Mouse (Mus musculus) testis, adult 2 months (tissue): Measurements from ENCODE around the gene Tll1. TPM values are rescaled to one million over a fixed set of nuclear protein-coding genes. Genes with fewer than 3 reads are reported as not detected.
A peak's percentile ranks its signal among the peaks of the same experiment; 100 is the strongest.

Experiments
- H3K27ac ChIP-seq: fragments of 200-500 bp; 2 replicates; pipeline ENCODE4 v1.5.1; 2012; ENCODE audit warnings: low read depth, low read length; ENCODE audit not compliant: control insufficient read depth, insufficient read depth
- H3K27me3 ChIP-seq: fragments of 200-500 bp; 2 replicates; pipeline ENCODE4 v1.6.1; 2012; ENCODE audit warnings: mild to moderate bottlenecking, low read length, moderate library complexity; ENCODE audit not compliant: control insufficient read depth, insufficient read depth
- H3K36me3 ChIP-seq: fragments of 200-500 bp; 2 replicates; pipeline ENCODE4 v1.6.1; 2012; ENCODE audit warnings: mild to moderate bottlenecking, low read length; ENCODE audit not compliant: control insufficient read depth, insufficient read depth
- H3K4me1 ChIP-seq: fragments of 200-500 bp; 2 replicates; pipeline ENCODE4 v1.6.1; 2012; ENCODE audit warnings: low read length; ENCODE audit not compliant: control insufficient read depth, insufficient read depth
- H3K4me3 ChIP-seq: fragments of 200-500 bp; 2 replicates; pipeline ENCODE4 v1.5.1; 2012; ENCODE audit warnings: low read depth, mild to moderate bottlenecking, low read length, moderate library complexity, mixed read lengths; ENCODE audit not compliant: control insufficient read depth
- CTCF ChIP-seq: fragments of 200-500 bp; IDR thresholded peaks from 2 replicates; pipeline ENCODE4 v1.5.1; 2012; ENCODE audit warnings: low read depth, mild to moderate bottlenecking, inconsistent platforms, low read length, moderate library complexity; ENCODE audit not compliant: control insufficient read depth, insufficient read depth, insufficient replicate concordance
- POLR2A ChIP-seq: fragments of 200-500 bp; IDR thresholded peaks from 2 replicates; pipeline ENCODE4 v1.6.1; 2012; ENCODE audit warnings: low read depth, mild to moderate bottlenecking, inconsistent platforms, low read length, moderate library complexity; ENCODE audit not compliant: control insufficient read depth
- polyA plus RNA-seq: library from polyadenylated mRNA; depleted of rRNA; stranded (reverse); fragments of >200 nt; gene quantifications from 2 replicates; pipeline ENCODE4 v1.2.3, GENCODE M21; 2012

Tll1 gene
- polyA plus RNA-seq, 1 experiment: 0.11 TPM

DNA sequence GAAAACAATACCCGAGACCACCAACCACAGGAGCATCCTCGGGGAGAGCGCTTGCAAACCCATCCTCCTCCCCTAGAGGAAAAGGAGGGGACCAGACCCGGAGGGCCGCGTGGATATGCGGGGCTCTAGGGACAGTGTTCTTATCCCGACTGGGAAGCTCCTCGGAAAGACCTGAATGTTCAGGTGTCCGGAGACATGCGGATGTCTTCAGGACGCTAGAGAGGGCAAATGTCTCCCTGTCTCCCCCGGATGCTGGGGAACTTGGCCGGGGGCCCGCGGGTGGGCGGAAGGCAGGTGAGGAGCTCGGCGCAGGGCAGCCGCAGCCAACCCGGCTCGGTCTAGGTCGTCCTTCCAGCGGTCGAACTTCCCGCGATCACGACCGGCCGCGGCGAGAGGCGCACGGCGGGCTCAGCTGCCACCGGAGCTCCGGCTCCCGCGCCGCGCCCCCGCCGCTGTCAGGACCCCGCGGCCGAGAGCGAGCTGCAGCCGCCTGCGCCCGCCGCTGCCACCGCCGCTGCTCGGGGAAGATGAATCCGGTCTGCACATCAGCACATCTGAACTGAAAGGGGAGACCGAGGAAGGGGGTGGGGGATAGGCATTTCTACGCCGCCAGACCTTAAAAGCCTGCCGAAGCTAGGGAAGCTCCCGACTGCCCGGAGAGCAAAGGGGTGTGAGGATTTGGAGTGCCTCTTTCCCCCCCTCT lies 599 bp downstream of the Tll1 start:
- Histone ChIP-seq H3K4me1 (peaks cover 10% of the 10 kb centered on the region), H3K4me3 (peak overlapping the region; percentile 52), H3K36me3 (no peaks in the 10 kb centered on the region), H3K27ac (no peak overlapping the region), H3K27me3 (0 out of 2 replicates have a peak, but pooled peaks cover 2% of the 10 kb centered on the region)
- TF ChIP-seq CTCF (no peak), POLR2A (no peak)

DNA sequence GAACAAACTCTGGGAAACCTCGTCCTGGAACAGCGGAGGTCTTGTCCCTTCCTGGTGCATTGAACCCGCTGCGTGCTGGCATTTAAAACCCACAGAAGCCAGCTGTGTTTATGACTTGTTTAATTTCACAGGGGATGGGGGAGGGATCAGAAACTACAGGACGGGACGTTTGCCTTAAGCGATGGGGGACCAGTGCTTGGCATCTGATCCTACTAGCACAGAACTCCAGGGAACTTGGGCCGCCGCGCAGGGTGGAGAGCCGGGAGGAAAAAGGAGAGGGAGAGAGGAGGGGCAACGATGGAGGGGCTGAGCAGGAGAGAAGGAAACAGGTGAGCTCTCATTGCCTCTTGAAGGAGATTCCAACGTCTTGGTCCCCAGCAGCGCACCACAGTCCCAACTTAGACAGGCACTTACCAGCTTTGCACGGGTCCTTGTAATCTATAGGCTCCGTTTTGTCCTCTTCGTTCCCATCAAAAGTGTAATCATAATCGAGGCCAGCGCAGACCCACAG lies 1.2 kb downstream of the Tll1 start:
- Histone ChIP-seq H3K4me3 (peak overlapping the region; percentile 52), H3K4me1 (peaks cover 10% of the 10 kb centered on the region), H3K36me3 (no peaks in the 10 kb centered on the region), H3K27ac (no peak overlapping the region), H3K27me3 (0 out of 2 replicates have a peak, but pooled peaks cover 2% of the 10 kb centered on the region)
- TF ChIP-seq POLR2A: no peak; the same call in 1 of the 2 replicates
- no peak for TF ChIP-seq CTCF

- H3K27ac ChIP-seq: no peak overlapping the region
- H3K27me3 ChIP-seq: 0 out of 2 replicates have a peak, but pooled peaks cover 2% of the 10 kb centered on the region
- no peak for TF ChIP-seq CTCF
- TF ChIP-seq POLR2A: no peak
- H3K4me3 ChIP-seq: no peak overlapping the region
- peaks cover 10% of the 10 kb centered on the region for H3K4me1 ChIP-seq
- no peaks in the 10 kb centered on the region for H3K36me3 ChIP-seq
Observed at GRCm38 (mm10) chr8:64204167-64204566, 1.9 kb downstream of the Tll1 start.

DNA sequence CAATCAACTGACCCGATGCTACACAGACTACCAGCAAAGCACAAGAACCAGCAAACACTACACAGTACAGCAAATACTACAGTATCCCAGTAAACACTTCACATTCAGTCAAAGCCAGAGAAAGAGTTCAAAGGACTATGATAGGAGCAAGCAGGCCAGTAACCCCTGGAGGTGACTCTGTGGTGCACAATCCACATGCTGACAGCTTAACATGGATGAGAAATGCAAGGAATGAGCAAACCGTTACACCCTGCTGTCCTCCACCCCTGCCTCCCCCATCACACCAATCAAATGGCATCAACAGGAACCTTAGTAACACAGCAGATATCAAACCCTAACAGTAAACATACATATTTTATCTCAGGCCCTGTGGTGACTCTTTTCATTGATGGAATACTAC lies 7.7 kb downstream of the Tll1 start:
- TF ChIP-seq POLR2A: no peak
- TF ChIP-seq CTCF: no peak

GRCm38 (mm10) chr8:64193421-64193820 lies 12.7 kb downstream of the Tll1 start:
- no peak overlapping the region for H3K4me3 ChIP-seq
- H3K4me1 ChIP-seq: no peaks in the 10 kb centered on the region
- TF ChIP-seq CTCF (no peak), POLR2A (no peak)
- no peak overlapping the region for H3K27ac ChIP-seq
- no peaks in the 10 kb centered on the region for H3K36me3 ChIP-seq
- no peaks in the 10 kb centered on the region for H3K27me3 ChIP-seq

More for the DNA sequence above, 7.7 kb downstream of the Tll1 start:
- H3K27me3 ChIP-seq: no peaks in the 10 kb centered on the region
- H3K4me3 ChIP-seq: no peak overlapping the region
- no peaks in the 10 kb centered on the region for H3K4me1 ChIP-seq
- H3K27ac ChIP-seq: no peak overlapping the region
- no peaks in the 10 kb centered on the region for H3K36me3 ChIP-seq

- no peak for TF ChIP-seq CTCF
- TF ChIP-seq POLR2A: no peak
- Histone ChIP-seq H3K4me3 (no peak overlapping the region), H3K27me3 (no peaks in the 10 kb centered on the region), H3K4me1 (no peaks in the 10 kb centered on the region), H3K36me3 (no peaks in the 10 kb centered on the region), H3K27ac (no peak overlapping the region)
Observed at GRCm38 (mm10) chr8:64187881-64188280, 18.2 kb downstream of the Tll1 start.

- Histone ChIP-seq H3K4me1 (no peaks in the 10 kb centered on the region), H3K27ac (no peak overlapping the region), H3K36me3 (no peaks in the 10 kb centered on the region), H3K27me3 (no peaks in the 10 kb centered on the region), H3K4me3 (no peak overlapping the region)
- no peak for TF ChIP-seq CTCF
- no peak for TF ChIP-seq POLR2A
Observed at GRCm38 (mm10) chr8:64176931-64177330, 29.1 kb downstream of the Tll1 start.

DNA sequence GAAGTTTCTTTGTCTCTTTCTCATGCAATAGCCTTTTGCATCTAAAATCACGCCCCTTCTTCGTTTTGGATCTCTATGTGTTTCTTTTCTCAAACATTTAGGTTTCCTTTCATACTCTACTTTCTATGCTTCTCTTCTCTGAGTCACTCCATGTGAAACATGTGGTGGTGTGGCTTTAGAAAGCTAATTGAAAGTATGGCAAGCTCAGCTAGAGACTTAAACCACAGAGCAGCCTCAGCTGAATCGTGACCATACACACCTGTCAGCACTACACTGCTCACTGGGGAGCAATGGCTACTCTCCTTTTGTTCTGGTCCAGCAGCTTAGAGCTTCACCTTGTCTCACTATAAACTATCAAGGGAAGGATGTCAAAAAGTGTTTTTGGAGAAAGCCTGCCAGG lies 31.2 kb downstream of the Tll1 start:
- Histone ChIP-seq H3K4me3 (no peak overlapping the region), H3K4me1 (no peaks in the 10 kb centered on the region), H3K27ac (no peak overlapping the region), H3K27me3 (no peaks in the 10 kb centered on the region), H3K36me3 (no peaks in the 10 kb centered on the region)
- TF ChIP-seq POLR2A (no peak), CTCF (no peak)
